Mouse (Mus musculus) left cerebral cortex, adult 18-20 months (tissue): ENCODE results near the gene Enpp1. TPM values are rescaled to one million over a fixed set of nuclear protein-coding genes. Genes with fewer than 3 reads are reported as not detected.
A peak's percentile ranks its signal among the peaks of the same experiment; 100 is the strongest.

Experiments used
- DNase-seq, 2 experiments: peaks; one replicate each; pipeline ENCODE4 v3.0.0; 2021 to 2022; ENCODE audit warnings: low spot score in 2 of 2, mixed read lengths in 1 of 2
- total RNA-seq, 2 experiments: library from RNA; stranded (reverse); gene quantifications; 2 replicates each; pipeline ENCODE4 v1.2.3; 2021

Enpp1 gene
- total RNA-seq, 2 experiments from 2014 or later, result 4.1 to 4.6 TPM

DNA sequence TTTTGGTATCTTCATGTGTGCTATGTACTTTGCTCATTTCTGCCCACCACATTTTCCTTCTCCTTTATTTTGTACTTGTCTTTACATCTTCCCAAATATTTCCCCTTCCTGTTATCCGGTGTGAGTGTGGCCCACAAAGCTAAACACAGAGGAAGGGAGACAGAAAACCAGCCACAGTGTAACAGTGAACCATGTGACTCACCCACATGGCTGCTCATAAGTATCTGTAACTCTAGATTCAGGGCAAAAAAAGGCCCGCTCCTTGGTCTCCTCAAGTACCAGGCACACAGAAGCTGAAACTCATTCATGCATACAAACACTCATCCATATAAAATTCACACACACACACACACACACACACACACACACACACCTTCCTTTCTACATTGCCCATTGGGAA, 108.9 kb downstream of the Enpp1 start:
- DNase-seq, result no peak

DNA sequence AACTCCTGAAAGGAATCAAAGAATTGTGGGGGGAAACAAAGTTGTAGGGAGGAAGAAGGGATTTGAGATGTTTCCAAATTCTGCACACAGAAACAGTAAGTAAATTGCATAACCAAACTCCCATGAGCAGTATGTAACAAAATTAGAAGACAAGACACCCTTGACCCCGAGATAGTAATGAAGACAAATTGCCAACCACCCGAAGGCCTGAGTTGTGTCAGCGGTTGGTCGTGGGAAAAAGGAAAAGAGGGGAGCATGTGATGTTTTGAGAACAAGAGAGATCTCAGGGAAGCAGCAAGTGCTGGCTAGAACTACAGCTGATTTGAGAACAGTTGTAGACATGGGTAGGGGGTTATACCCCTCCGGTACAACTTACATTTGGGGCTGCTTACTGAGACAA, 112.2 kb downstream of the Enpp1 start:
- DNase-seq, result no peak

DNA sequence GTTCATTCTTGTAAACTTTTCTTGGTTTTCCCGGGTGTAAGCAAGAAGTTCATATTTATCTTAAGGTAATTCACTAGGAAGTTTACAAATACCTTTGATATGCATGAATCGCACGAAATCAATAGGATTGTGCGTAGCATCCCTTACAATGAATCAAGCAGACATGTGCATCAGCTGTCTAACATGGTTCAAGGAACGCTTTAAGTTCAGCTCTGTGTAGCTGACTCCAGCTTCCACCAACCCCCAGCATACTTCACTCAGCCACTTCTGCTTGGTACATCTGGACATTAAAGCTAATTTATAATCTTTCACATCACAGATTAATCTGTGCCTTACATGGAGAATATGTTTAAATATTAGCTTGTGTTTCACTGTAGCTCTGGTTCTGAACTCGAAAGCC, 113.3 kb downstream of the Enpp1 start:
- no peak for DNase-seq

DNA sequence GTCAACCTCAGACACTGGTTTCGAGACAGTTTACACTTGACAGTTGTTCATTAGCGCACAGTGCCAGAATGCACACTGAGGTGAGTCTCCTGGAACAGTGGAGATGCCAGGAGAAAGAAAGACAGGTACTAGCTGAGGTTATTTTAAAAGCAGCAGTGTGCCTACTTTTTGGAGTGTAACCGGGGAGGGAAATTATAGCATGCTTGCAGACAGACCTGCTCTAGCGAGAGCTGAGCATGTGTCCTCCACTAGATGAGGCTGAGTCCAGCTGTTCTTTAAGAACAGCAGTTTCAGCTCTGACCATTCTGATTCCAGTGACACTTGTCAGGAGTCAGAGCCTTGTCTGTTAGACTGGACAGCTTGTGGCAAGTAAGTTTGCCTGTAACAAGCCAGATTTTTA, 114.2 kb downstream of the Enpp1 start:
- DNase-seq, result no peak

DNA sequence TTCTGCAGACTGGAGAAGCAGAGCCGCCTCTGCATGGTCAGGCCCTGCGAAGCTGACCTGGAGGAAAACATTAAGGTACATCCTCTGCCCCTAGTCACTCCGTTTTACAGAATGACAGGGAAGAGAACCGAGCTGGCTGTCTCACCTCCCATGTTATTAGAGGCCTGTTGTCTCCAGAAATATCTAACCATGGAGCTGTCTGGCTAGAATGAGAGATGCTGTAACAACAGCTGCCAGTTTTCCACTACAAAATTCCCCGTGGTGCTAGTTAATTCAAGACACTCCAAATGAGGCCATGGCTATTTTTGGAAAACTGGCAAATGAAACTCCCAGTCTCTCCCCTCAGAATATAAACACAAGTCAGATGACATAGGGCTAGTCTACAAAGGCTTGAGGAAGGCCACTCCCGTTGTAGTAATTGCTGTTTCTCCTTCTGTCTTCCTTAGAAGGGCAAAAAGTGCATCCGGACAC, 115.1 kb downstream of the Enpp1 start:
- no peak for DNase-seq

DNA sequence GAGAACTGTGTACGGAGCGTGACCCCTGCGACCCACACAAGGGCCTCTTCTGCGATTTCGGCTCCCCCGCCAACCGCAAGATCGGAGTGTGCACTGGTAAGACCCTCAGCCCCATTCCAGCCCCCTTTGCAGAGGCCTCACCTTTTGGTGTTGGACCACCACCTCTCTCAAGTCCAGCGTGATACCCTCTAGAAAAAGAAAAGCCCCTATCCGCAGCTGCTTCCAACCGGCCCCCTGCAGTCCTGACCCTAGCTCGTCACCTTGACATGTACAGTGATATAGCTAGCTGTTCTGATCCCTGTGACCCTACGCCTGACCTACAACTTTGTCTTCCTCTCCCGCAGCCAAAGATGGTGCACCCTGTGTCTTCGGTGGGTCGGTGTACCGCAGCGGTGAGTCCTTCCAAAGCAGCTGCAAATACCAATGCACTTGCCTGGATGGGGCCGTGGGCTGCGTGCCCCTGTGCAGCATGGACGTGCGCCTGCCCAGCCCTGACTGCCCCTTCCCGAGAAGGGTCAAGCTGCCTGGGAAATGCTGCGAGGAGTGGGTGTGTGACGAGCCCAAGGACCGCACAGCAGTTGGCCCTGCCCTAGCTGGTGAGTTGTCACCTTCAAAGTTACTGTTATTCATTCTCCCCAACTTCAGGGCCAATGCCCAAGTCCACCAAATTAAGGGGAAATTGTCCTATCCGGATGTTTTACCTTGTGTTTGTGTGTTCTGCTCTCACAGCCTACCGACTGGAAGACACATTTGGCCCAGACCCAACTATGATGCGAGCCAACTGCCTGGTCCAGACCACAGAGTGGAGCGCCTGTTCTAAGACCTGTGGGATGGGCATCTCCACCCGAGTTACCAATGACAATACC, 115.7 kb downstream of the Enpp1 start:
- no peak for DNase-seq

DNA sequence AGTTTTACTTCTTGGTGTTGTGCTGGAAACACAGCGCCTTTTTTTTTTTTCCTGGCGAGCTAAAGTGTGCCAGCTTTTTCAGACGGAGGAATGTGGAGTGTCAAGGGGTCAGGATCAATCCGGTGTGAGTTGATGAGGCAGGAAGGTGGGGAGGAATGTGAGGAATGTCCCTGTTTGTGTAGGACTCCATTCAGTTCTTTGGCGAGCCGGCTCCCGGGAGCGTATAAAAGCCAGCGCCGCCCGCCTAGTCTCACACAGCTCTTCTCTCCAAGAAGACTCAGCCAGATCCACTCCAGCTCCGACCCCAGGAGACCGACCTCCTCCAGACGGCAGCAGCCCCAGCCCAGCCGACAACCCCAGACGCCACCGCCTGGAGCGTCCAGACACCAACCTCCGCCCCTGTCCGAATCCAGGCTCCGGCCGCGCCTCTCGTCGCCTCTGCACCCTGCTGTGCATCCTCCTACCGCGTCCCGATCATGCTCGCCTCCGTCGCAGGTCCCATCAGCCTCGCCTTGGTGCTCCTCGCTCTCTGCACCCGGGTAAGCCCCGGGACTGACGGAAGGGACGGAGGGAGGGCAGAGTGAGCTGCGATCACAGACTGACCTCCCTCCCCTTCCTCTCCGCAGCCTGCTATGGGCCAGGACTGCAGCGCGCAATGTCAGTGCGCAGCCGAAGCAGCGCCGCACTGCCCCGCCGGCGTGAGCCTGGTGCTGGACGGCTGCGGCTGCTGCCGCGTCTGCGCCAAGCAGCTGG, 116.5 kb downstream of the Enpp1 start, which contains the start of gene Ccn2:
TSS of gene Ccn2 (plus strand) at position 193 of the 753 bp plus-strand sequence.
- DNase-seq, result peak; percentile 24 to 49

DNA sequence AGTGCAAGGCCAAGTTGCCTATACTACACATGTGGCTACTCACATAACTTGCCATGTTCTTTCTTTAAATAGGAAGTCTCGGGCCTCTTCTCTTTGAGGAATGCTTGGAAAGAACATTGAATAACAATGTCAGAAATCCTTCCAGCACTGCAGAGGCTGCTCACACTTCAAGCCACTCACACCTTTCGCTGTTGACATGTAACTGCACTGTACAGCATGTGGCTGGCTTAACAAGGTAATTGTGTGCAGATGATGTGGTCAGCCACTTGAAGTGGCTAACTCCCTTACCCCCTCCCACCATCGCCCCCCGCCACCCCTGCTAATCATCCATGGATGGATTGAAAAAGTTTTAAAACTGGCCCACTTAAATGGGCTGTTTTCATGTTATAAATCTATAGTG, 118.4 kb downstream of the Enpp1 start:
- DNase-seq, result no peak

DNA sequence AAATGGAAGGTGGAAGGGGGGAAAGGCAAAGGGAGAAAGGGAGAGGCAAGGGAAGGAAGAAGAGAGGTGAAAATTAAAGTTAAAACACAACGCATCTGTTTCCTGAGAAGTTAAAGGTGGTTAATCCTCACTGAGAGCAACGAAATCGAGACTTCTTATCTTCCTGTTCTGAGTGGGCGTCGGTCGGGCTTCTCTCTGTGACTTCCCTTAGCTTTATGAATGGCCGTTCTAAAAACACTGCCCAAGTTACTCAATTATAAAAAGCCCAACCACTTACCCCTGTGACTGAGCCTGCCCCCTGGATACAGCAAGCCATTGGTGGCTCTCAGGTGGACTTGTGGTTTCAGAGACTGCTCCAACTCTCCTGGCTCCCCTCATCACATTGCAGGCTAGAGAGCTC, 119.0 kb downstream of the Enpp1 start:
- DNase-seq, result no peak

DNA sequence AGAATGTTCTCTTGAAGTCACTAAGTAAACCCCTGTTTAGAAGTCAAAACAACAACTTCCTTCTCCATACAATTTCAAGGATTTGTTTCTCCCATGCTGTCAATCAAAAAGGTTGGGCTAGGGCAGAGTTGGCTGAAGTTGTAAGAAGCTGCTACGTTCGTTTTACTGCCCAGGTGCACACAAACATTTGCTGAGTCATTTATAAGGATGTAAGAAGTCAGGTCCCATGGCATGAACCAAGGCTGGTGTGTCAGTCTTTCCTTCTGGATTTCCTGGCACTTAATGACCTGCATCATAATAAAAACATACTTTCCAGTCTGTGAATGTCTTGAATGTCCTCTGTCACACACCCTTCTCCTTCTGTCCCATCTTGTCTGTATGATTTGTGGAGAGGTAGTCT, 119.6 kb downstream of the Enpp1 start:
- no peak for DNase-seq

DNA sequence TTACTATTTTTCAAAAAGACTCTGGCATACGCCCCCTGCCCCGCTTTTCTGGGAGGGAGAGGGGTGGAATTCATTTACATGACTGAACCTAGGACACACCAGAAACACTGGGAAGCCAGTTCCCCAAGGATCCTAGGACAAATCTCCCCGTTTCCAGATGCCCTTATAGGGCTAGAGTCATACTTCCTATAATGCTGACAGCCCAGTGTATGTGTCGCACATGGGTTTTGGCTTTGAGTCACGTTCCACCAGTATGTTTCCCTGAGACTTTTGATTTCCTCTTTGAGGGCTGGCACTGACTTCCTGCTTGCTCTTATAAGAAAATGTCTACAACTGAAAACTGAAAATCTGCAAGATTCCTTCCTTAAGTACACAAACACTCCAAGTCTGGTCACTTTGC, 120.2 kb downstream of the Enpp1 start:
- DNase-seq, result no peak

DNA sequence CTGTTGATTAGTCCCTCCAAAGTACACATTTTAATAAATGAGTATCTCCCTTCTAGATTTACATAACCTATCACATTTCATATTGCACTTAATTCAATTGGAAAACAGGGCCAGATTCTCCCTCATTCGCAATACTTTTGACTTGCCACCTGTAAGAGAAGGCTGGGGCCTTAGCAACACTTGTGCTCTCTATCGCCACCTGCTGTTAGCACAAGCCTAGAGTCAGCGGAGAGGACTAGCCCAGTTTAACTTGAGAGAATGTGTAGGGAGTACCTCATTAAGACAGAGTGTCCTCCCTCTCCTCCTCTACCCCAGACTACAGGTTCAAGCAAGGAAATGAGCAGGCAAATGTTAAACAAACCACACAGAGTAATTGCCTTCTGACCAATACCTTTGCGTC, 120.8 kb downstream of the Enpp1 start:
- peak; percentile 83 to 90 for DNase-seq

DNA sequence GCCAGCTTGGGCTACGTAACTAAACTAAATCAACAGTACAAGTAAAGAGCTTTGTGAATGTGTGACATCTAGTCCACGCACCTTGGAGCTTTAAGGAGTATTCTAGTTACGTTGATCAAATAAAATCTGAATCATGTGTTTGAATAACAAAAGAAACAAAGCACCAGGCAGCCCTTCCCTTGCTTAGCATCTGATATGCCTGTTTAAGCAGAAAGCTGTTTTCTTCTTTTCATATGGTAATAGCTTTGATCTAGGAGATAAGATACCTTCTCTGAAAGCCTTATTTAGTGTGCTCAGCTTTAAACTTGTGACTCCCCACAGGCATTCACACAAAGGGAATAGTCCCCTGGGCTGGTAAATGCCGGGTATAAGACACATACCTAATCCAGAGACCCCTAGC, 121.4 kb downstream of the Enpp1 start:
- no peak for DNase-seq

DNA sequence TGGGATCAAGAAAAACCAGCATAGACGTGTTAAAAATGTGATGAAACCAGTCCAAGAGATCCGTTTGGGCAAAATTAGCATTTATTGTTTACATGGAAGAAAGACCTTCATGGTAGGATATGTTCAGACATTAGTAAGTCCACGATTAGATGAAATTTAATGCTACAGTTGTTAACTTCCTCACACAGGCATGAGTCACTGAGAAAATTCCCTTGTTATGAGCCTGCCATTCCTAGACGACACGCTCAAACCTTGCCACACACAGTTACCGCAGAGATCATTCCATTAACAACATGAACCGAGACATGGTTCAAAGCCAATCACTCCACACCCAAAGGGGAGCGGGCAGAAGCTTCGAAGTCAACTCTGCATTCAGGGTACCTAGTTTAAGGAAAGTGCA, 122.7 kb downstream of the Enpp1 start:
- DNase-seq, result no peak

DNA sequence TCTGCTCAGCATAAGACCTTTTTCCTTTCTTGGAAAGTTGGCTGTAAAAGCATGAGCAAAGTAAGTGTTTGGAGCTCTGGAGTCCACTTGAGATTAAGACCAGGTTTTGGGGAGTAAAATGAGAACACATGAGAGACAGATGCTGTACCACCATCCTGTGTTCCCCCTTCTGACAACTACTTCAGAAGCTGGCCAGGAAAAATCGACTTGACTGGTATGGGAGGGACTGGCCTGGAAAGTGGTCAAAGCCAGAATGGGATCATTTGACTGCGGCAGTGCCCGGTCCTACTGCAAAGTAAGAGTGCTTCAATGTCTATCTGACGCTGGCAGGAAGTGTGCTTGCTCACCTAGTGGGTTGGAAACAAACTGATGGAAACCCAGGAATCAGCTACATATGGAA, 123.1 kb downstream of the Enpp1 start:
- no peak for DNase-seq

Other genes with a start within 250 kb of the Enpp1 start
- 10 to 100 TPM; 30.6 to 36.4 TPM for gene Ccn2, start 116.7 kb downstream of the Enpp1 start, total RNA-seq
- gene Enpp3, start 130.7 kb upstream of the Enpp1 start, total RNA-seq, result under 1 TPM; 0.35 TPM
- gene Med23, start 157.8 kb upstream of the Enpp1 start, total RNA-seq, result 10 to 100 TPM; 32.4 to 35.1 TPM
- gene Arg1, start 215.3 kb upstream of the Enpp1 start, total RNA-seq, result under 1 TPM; 0.23 to 0.33 TPM